Mouse (Mus musculus) gastrocnemius, postnatal 25 days (tissue): ENCODE measurements around the gene Hmga1. TPM values are rescaled to one million over a fixed set of nuclear protein-coding genes. Genes with fewer than 3 reads are reported as not detected.

ENCODE experiments used
- DNase-seq: peaks from one replicate; pipeline ENCODE4 v3.0.0; 2022
- total RNA-seq, 2 experiments: library from RNA; stranded (reverse); gene quantifications; 1 replicate in 1 of 2; 2 replicates in 1 of 2; pipeline ENCODE4 v1.2.3; 2021

The Hmga1 gene
- total RNA-seq, 2 experiments from 2014 or later: 24.6 to 24.7 TPM

DNA sequence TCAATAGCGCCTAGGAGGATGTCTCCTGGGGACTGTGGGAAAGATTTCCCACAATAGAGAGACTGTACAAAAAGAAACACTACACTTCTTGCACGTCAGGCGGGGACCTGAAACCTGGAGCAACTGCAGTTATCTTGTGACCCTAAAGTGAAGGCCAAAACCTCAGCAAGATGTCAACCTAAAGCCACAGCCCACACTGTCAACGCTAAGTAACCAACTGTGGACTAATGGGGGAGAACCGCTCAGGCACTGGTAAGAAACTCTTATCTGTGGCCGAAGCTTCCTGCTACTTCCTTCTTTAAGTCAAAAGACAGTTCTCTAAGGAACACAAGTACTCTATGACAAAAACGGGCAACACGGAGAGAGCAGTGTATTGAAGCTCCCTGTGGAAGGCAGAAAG is 31.9 kb downstream of the Hmga1 start:
- DNase-seq: no peak

GRCm38 (mm10) chr17:27591826-27592564 is 35.7 kb downstream of the Hmga1 start:
- DNase-seq: no peak

DNA sequence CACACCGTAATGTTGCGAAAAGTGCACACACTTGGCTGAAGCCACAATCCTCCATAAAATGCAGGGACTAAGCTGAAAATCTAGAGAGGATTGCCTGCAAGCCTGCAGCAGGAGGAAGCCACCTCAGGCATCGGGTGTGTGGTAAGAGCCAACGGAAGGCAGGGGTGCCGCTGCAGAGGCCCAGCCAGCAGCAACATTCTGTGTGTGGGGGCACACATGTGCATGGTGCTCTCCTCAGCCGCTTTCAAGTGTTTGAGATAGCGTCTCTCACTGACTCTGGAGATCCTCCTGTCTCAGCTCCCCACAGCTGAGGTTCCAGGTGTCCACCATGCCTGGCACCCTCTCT is 36.2 kb downstream of the Hmga1 start:
- DNase-seq: no peak

DNA sequence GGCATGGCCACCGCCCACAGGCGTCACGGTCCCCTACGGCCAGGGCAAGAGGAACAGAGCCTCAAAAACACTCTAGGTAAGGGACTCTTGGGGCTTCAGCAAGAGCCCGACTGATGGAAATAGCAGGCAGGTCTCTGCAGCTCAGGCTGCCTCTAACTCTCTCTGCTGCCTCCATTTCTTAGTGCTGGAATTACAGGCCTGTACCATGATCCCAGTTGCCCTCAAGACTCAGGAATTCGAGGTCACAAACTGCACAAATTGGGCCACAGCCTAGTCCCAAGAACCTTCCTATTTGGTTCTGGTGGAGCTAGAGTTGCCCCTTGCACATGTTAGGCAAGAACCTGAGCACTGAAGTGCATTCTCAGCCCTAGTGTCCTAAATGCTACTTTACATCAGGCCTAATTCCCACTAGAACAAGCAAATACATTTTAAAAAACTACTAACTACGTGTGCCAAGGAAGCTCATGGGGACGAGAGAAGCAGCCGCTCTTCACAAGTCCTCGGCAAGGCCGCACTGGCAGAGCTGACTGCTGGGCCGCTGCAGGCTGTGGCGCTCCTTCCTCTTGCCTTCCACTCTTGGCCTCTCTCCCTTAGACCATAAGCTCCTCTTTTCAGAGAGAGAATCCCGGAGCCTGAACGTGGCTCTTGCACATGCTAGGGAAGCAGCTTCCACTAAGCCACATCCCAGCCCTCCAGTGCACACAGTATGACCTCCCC is 39.5 kb downstream of the Hmga1 start:
- DNase-seq: no peak

GRCm38 (mm10) chr17:27596376-27597190 is 40.3 kb downstream of the Hmga1 start:
- DNase-seq: no peak

DNA sequence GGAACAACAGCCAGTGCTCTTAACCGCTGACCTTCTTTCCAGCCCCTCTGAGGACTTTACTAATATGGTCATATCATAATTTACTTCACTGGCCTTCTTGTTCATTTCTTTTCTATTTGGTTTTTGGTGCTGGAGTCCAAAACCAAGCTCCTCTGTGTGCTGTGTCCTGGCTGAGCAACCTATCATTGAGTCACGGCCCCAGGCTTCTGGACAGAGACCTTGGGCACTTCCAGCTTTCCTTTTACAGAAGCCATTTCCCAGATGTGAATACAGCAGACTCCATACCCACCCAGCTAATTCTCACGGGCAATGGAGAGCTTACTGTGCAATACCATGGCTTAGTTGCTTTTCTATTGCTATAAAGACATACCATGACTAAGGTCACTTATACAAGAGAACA is 44.0 kb downstream of the Hmga1 start:
- no peak for DNase-seq

DNA sequence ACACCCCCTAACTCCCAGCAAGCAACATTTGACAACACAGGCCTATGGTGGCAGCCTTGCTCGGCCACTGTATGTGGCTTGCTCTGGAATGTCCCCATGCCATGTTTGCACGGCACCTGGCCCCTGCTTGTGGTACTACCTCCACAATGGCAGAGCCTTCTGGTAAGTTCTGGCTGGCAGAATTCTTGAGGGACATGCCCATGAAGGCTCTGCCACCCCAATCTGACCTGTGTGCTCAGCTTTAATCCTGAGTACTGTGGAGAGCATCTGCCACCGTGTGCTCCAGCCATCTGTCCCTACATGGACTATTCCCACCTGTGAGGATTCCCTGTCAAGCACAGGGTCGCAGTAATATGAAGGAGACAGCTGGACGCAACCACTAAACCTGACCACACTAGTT is 44.6 kb downstream of the Hmga1 start:
- no peak for DNase-seq

DNA sequence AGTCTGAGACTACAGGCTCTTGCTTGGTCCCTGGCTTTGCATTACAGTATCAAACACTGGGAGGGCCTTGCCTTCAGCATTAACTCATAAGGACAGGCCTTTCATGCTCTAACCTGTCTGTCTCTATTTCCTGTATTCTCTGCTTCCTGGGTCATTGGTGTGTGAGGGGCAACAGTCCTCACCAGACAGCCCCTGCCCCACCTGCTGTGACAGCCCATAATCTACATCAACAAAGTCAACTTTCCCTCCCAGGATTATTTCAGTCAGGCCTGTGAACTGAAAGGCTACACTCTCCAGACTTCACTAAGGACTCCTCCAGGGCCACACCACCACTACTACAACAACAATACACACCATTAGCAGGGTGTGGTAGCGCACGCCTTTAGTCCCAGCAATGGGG is 46.7 kb downstream of the Hmga1 start:
- DNase-seq: no peak

DNA sequence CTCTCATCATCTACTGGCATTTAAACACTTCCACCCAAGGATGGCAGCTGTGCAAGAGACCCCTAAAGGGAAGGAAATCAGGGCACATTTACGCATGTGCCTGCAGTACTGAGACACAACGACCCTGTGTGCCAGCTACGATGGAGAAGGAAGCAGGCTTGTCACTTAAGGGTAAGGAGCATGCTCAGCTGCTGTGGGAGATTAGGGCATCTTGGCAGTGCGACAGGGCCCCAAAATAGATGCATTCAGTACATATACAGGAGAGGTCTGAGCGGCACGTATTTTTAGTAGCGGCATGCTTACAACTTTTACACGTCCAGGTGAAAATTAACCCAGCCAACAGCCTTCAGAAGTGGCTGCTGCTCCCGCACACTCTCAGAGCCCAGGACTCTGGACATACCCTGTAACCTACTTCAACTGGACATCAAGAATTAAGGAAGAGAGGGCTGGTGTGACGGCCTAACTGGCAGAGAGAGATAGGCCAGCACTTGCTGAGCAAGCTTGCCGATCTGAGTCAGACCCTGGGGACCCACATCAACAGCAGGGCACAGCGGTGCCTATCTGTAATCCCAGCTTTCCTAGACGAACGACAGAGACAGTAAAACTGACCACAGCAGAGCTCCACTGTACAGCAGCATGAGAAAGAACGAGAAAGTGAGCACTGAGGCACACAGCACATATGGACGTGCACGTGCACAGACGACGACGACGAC is 47.4 kb downstream of the Hmga1 start:
- peak; percentile 76 for DNase-seq

- DNase-seq: no peak
These were observed 53.3 kb downstream of the Hmga1 start for GRCm38 (mm10) chr17:27609576-27609975.

DNA sequence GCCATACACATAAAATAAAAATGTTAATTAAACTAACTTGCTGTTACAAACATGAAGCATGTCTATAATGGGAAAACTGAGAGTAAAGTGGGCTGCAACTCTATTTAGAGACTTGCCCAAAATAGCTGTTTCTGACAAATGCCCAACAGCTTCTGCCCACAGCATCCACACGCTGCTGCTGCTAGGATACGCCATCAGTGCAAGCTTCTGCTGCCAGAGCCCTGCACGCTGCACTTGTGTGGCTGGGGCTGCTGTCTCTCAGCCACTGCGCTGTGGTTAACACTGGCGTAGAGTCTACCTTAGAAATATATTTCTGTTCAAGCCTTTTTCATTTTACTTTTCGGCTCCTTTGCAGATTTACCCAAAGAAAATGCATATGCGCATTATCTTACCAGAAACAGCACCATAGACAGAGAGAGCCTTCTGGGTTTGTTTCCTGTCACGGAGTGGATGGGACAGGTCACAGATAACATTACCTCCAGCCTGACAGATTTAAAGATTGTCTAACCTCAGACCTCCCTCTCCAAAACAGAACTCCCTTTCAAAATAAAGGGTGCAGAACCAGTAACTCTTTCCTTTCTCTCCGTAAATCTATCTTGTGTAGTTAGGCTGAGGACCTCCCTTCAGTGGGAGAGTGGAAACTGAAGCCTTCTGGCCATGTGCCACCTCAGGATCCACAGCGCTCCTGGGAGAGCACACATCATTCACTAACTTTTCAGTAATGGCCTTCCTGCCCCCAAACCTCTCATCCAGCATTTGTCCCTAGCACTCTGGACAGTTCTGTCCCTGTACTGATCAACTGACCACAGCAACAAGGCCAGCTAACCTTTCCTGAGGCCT is 54.6 kb downstream of the Hmga1 start:
- DNase-seq: no peak

DNA sequence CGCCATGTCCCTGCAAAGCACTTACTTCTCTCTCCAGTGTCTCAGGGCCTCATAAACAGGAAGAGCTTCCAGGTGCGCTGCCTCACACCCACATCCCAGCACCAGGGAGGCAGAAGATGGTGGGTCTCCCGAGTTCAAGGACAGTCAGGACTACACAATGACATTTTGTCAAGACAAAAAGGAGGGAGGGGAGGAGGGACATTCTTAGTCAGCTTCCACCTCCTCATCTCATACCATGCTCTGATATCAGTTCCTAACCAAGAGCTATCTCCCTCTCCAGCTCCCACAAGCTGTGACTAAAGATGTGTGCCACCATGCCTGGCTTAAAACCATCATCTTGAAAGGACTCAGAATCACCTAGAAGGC is 55.2 kb downstream of the Hmga1 start:
- no peak for DNase-seq

GRCm38 (mm10) chr17:27611994-27612393 is 55.7 kb downstream of the Hmga1 start:
- DNase-seq: no peak

DNA sequence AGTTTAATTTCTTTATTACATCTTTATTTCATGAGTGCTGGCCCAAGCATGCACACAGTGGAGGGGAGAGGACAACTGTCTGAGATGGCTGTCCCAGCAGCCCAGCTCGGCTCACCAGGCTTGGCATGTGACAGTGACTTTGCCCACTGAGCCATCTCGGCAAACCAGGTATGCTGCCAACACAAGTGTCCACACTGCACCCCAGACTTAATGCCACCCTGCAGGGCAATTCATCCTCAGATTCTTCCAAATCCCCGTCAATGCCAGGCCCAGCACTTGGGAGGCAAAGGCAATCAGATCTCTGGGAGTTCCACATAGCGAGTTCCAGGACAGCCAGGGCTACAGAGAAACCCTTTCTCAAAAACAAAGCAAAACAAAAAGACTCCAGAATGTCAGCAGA is 56.7 kb downstream of the Hmga1 start:
- DNase-seq: no peak

Other genes starting within 250 kb of the Hmga1 start
- under 1 TPM; 0.08 to 0.24 TPM for gene Grm4, start 35.1 kb upstream of the Hmga1 start, total RNA-seq
- 1 to 10 TPM; 2.5 to 2.9 TPM for gene AI413582, start 9.3 kb downstream of the Hmga1 start, total RNA-seq
- gene Nudt3, start 67.0 kb downstream of the Hmga1 start, total RNA-seq: 100 to 1,000 TPM; 201 to 245 TPM
- gene RPS10-NUDT3, start 78.7 kb downstream of the Hmga1 start, total RNA-seq: not detected
- 100 to 1,000 TPM; 325 to 356 TPM for gene Rps10, start 80.2 kb downstream of the Hmga1 start, total RNA-seq
- gene Pacsin1, start 99.0 kb downstream of the Hmga1 start, total RNA-seq: under 1 TPM; 0.20 to 0.21 TPM
- under 1 TPM in 1 of 2 experiments, not detected in 1; 0.26 TPM for gene Spdef, start 172.5 kb downstream of the Hmga1 start, total RNA-seq